ENCODE assay signal across 37 mouse cellular contexts in the genomic region with DNA sequence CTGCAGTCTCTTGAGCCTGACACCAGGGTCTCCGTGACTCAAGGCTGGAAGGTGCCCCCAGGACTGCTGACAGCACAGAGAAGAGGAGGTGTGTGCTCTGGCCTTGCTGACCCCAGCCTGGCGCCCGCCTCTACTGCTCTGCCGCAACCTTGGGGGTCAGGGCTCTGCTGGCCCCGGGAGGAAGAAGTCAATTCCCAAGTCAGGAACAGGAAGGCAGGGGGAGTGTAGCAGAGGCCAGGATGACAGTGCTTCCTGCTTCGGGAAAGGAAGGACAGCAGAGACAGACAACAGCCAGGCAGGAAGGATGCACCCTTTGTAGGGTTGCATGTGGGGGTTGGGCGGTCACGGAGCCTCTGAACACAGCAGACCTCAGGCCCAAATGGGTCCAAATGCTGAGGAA. TPM values are rescaled to one million over a fixed set of nuclear protein-coding genes. Genes with fewer than 3 reads are reported as not detected.
DNase-seq lines count a peak whose midpoint lies in the region; ATAC-seq lines count a peak whose summit lies in the region.
"Had no signal": no experiment of that assay in that cellular context is flagged by ENCODE, and none has a peak within 500 bp of the region (broad histone marks: within the 10 kb centered on the region; RNA-seq: fewer than 3 reads in every experiment).

No protein-coding gene starts in this region.

- H3K4me1 ChIP-seq in liver, embryonic 15.5 days (replicated peaks) = peaks cover 1% of the 10 kb centered on the region; the same call in 1 of the 2 replicates
- H3K4me1 ChIP-seq in liver, embryonic 16.5 days (ENCODE audit: control insufficient read depth, low read depth, low read length) = no peaks in the 10 kb centered on the region
- H3K4me1 ChIP-seq: embryonic facial prominence, embryonic 13.5 days; forebrain, embryonic 15.5 days; midbrain, embryonic 12.5 days; neural tube, embryonic 12.5 days had no signal

- no peak overlapping the region for H3K4me2 ChIP-seq in liver, embryonic 15.5 days
- no peak overlapping the region for H3K4me2 ChIP-seq in liver, embryonic 16.5 days (ENCODE audit: low read depth, low read length)
- H3K4me2 ChIP-seq: embryonic facial prominence, embryonic 13.5 days; forebrain, embryonic 15.5 days; heart, embryonic 15.5 days; kidney, embryonic 15.5 days; midbrain, embryonic 12.5 days; neural tube, embryonic 12.5 days had no signal

- no peak overlapping the region for H3K4me3 ChIP-seq in liver, embryonic 15.5 days (replicated peaks)
- no peak overlapping the region for H3K4me3 ChIP-seq in liver, embryonic 16.5 days (ENCODE audit: low read depth, low read length)
- H3K4me3 ChIP-seq: embryonic facial prominence, embryonic 13.5 days; forebrain, embryonic 10.5 days; forebrain, embryonic 15.5 days; gastrocnemius, adult 2 months; heart, adult 2 months; heart, embryonic 15.5 days; kidney, embryonic 15.5 days; megakaryocyte, embryonic 14.5 days; midbrain, embryonic 12.5 days; myocyte; neural tube, embryonic 12.5 days had no signal

- no peak overlapping the region for H3K9ac ChIP-seq in liver, embryonic 15.5 days
- no peak overlapping the region for H3K9ac ChIP-seq in liver, embryonic 16.5 days (ENCODE audit: low read depth, low read length)
- H3K9ac ChIP-seq: embryonic facial prominence, embryonic 13.5 days; forebrain, embryonic 15.5 days; heart, embryonic 15.5 days; kidney, embryonic 15.5 days; midbrain, embryonic 12.5 days; neural tube, embryonic 12.5 days had no signal

- H3K27me3 ChIP-seq in liver, embryonic 15.5 days = peaks cover 22% of the 10 kb centered on the region; the same call in 1 of the 2 replicates
- H3K27me3 ChIP-seq in liver, embryonic 16.5 days (ENCODE audit: control insufficient read depth, insufficient read depth, low read depth, low read length) = no peaks in the 10 kb centered on the region; the same call in 1 of the 2 replicates
- H3K27me3 ChIP-seq: Patski had no signal

- DNase-seq in adrenal gland, postnatal 14 days = peak; percentile 29
- no peak for DNase-seq in adrenal gland, adult 18-20 months (ENCODE audit: low spot score in 2 of 2)
- peak; percentile 43 for DNase-seq in kidney, postnatal 10 days
- DNase-seq in kidney, adult 8-10 months = no peak
- DNase-seq in liver = no peak
- DNase-seq in urinary bladder, postnatal 14 days (ENCODE audit: low spot score) = no peak
- DNase-seq: cerebellum, adult 18-20 months; cerebellum, postnatal 10 days; gastrocnemius, adult 2 months; gastrocnemius, postnatal 36 days; heart, adult 2 months; layer of hippocampus, postnatal 36 days; left cerebral cortex, postnatal 4 days; right cerebral cortex, adult 18-20 months; spleen, adult 18-20 months; thymus, postnatal 14 days had no signal

- no peaks in the 10 kb centered on the region for H3K36me3 ChIP-seq in liver, embryonic 15.5 days (replicated peaks)
- no peaks in the 10 kb centered on the region for H3K36me3 ChIP-seq in liver, embryonic 16.5 days (ENCODE audit: control insufficient read depth, insufficient read depth)
- H3K36me3 ChIP-seq: embryonic facial prominence, embryonic 13.5 days; forebrain, embryonic 10.5 days; forebrain, embryonic 15.5 days; heart, embryonic 15.5 days; kidney, embryonic 15.5 days; midbrain, embryonic 12.5 days; neural tube, embryonic 12.5 days had no signal

- ATAC-seq in liver, embryonic 15.5 days (ENCODE audit: insufficient read depth) = peak; percentile 25; the same call in 1 of the 2 replicates
- peak; percentile 30 for ATAC-seq in liver, embryonic 16.5 days (ENCODE audit: low read depth)
- ATAC-seq: forebrain, embryonic 15.5 days; hindbrain, embryonic 16.5 days; Patski had no signal

- no peaks in the 10 kb centered on the region for H3K9me3 ChIP-seq in liver, embryonic 15.5 days (replicated peaks)
- H3K9me3 ChIP-seq in liver, embryonic 16.5 days (replicated peaks; ENCODE audit: control insufficient read depth, low read length) = no peaks in the 10 kb centered on the region
- H3K9me3 ChIP-seq: embryonic facial prominence, embryonic 13.5 days; forebrain, embryonic 10.5 days; forebrain, embryonic 15.5 days; heart, embryonic 15.5 days; kidney, embryonic 15.5 days; megakaryocyte, embryonic 14.5 days; midbrain, embryonic 12.5 days; neural tube, embryonic 12.5 days had no signal

- no peak overlapping the region for H3K27ac ChIP-seq in liver, embryonic 15.5 days (replicated peaks)
- H3K27ac ChIP-seq in liver, embryonic 16.5 days (ENCODE audit: low read length) = no peak overlapping the region
- H3K27ac ChIP-seq: embryonic facial prominence, embryonic 13.5 days; forebrain, embryonic 10.5 days; forebrain, embryonic 15.5 days; gastrocnemius, adult 2 months; heart, adult 2 months; heart, embryonic 15.5 days; midbrain, embryonic 12.5 days; neural tube, embryonic 12.5 days had no signal

- 33% methylated on average over 8 of the region's 8 CpGs for WGBS in liver, embryonic 15.5 days (ENCODE audit: insufficient replicate concordance)
- WGBS in liver, embryonic 16.5 days (ENCODE audit: insufficient replicate concordance) = 42% methylated on average over 8 of the region's 8 CpGs

RNA-seq across cellular contexts. Expression of a gene that starts 9.4 kb away (rescaled TPM):
- 17.5 and 18.4 TPM in 2 replicates for total RNA-seq in adrenal gland, postnatal 14 days (2021)
- total RNA-seq in adrenal gland, adult 18-20 months (2021) = 10 to 100 TPM; 14.4 to 14.5 TPM
- polyA plus RNA-seq in liver, embryonic 15.5 days (2015; fragmentation: Nextera tagmentation; extraction: Ambion mirVana) = 2.9 and 3.8 TPM in 2 replicates
- polyA plus RNA-seq in liver, embryonic 16.5 days (2015; fragmentation: Nextera tagmentation; extraction: Ambion mirVana) = 3.2 and 3.9 TPM in 2 replicates

RNA-seq across cellular contexts. Expression of a gene that starts 44.9 kb away (rescaled TPM):
- not detected in 2 replicates for total RNA-seq in adrenal gland, postnatal 14 days (2021)
- not detected for total RNA-seq in adrenal gland, adult 18-20 months (2021)
- 0.20 TPM in 1 of 2 replicates, not detected in the other for polyA plus RNA-seq in liver, embryonic 15.5 days (2015; fragmentation: Nextera tagmentation; extraction: Ambion mirVana)
- not detected in 2 replicates for polyA plus RNA-seq in liver, embryonic 16.5 days (2015; fragmentation: Nextera tagmentation; extraction: Ambion mirVana)
- total RNA-seq: common myeloid progenitor, adult 5-6 weeks; gastrocnemius, adult 2 months; gastrocnemius, postnatal 36 days; layer of hippocampus, postnatal 36 days; left cerebral cortex, postnatal 4 days; MEL; midbrain, postnatal 0 days had no signal
- polyA plus RNA-seq: brain, embryonic 14.5 days; embryonic facial prominence, embryonic 13.5 days; forebrain, embryonic 10.5 days; forebrain, embryonic 15.5 days; hindbrain, embryonic 11.5 days; hindbrain, embryonic 16.5 days; intestine, embryonic 14.5 days; kidney, embryonic 15.5 days; limb, embryonic 14.5 days; midbrain, embryonic 12.5 days; myocyte; neural tube, embryonic 12.5 days; Patski; stomach, embryonic 16.5 days had no signal

Comparison
In these comparisons a context has a peak if more than half of its experiments do, and no peak if none do; other contexts are left out.
1. DNase-seq: peak in adrenal gland, postnatal 14 days (single experiment) and kidney, postnatal 10 days (single experiment); none in adrenal gland, adult 18-20 months (0 of 2), kidney, adult 8-10 months (0 of 2), liver (single experiment) and urinary bladder, postnatal 14 days (single experiment).